Mouse (Mus musculus): ENCODE measurements at regions not wholly inside any gene's neighbourhood (a gene's known extent, or its start where the extent isn't known, plus 50 kb on each side); places are given as distances from the start of the nearest gene placed in this dataset.

GRCm38 (mm10) chr3:40453552-40453951 is 77.5 kb upstream of the Intu start:
- H3K36me3 ChIP-seq (ENCODE audit: control insufficient read depth, insufficient read depth, low read length) = no peaks in the 10 kb centered on the region
- H3K27ac ChIP-seq (ENCODE audit: insufficient read depth, low read length) = no peak overlapping the region
- no peak for DNase-seq (ENCODE audit: low read depth in 1 of 2, low spot score in 2 of 2)
- WGBS = 55% methylated on average over 4 of the region's 4 CpGs
- H3K27me3 ChIP-seq (ENCODE audit: control insufficient read depth, insufficient read depth, low read length) = no peaks in the 10 kb centered on the region
- H3K4me3 ChIP-seq (ENCODE audit: extremely low read depth, insufficient read depth, insufficient read length) = no peak overlapping the region
- TF ChIP-seq CTCF (IDR thresholded peaks at IDR 0.05; ENCODE audit: extremely low read depth, insufficient read depth, insufficient read length, insufficient replicate concordance) (no peak), POLR2A (IDR thresholded peaks at IDR 0.05; ENCODE audit: low read depth, low read length) (no peak)
- H3K4me1 ChIP-seq (ENCODE audit: control insufficient read depth, insufficient read depth, insufficient read length) = no peaks in the 10 kb centered on the region

DNA sequence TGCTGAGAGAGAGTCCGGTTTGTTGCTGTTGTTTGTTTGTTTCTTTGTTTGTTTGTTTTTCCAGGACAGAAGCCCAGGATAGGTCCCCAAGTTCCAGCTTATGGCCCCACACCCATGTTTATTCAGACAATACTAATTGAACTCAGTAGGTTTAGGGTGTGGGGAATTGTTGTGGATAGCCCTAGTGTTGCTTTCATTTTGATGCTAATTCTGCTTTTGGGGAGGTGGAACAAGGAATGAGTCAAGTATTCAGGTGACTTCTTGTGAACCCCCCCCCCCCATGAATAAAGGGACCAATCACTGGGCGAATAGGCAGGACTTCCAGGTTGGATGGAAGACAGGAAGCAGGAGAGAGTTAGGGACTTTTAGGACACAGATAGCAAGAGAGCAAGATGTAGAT is 75.0 kb upstream of the Intu start:
- WGBS = 86% methylated on average over 2 of the region's 2 CpGs
- H3K27me3 ChIP-seq (ENCODE audit: control insufficient read depth, insufficient read depth, low read length) = no peaks in the 10 kb centered on the region
- no peak for DNase-seq (ENCODE audit: low read depth in 1 of 2, low spot score in 2 of 2)
- H3K36me3 ChIP-seq (ENCODE audit: control insufficient read depth, insufficient read depth, low read length) = no peaks in the 10 kb centered on the region
- no peak for TF ChIP-seq CTCF (IDR thresholded peaks at IDR 0.05; ENCODE audit: extremely low read depth, insufficient read depth, insufficient read length, insufficient replicate concordance)
- no peak overlapping the region for H3K27ac ChIP-seq (ENCODE audit: insufficient read depth, low read length)
- H3K4me1 ChIP-seq (ENCODE audit: control insufficient read depth, insufficient read depth, insufficient read length) = no peaks in the 10 kb centered on the region
- H3K4me3 ChIP-seq (ENCODE audit: extremely low read depth, insufficient read depth, insufficient read length) = no peak overlapping the region

DNA sequence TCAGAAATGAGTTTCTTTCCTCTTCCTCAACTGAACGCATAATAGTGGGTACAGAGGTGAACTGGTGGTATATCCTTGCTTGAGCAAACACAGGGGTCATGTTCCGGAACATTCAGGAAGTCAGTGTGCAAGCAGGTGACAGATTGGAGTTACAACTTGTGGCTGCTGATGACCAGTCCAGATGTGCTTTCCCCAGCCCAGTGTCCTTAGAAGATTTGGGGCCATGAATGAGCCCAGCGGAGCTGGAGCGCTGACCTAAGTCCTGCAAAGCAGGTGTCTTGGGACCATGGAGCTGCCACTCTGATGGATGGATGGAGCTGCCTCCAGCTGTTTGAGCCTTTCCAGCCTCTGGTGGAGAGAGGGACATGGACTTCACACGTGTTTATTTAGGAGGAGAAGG is 72.6 kb upstream of the Intu start:
- no peak overlapping the region for H3K4me3 ChIP-seq (ENCODE audit: extremely low read depth, insufficient read depth, insufficient read length)
- no peak for DNase-seq (ENCODE audit: low read depth in 1 of 2, low spot score in 2 of 2)
- no peak for TF ChIP-seq POLR2A (IDR thresholded peaks at IDR 0.05; ENCODE audit: low read depth, low read length)
- TF ChIP-seq CTCF (IDR thresholded peaks at IDR 0.05; ENCODE audit: extremely low read depth, insufficient read depth, insufficient read length, insufficient replicate concordance) = no peak
- 84% methylated on average over 5 of the region's 5 CpGs for WGBS
- H3K36me3 ChIP-seq (ENCODE audit: control insufficient read depth, insufficient read depth, low read length) = no peaks in the 10 kb centered on the region
- H3K27me3 ChIP-seq (ENCODE audit: control insufficient read depth, insufficient read depth, low read length) = no peaks in the 10 kb centered on the region
- no peaks in the 10 kb centered on the region for H3K4me1 ChIP-seq (ENCODE audit: control insufficient read depth, insufficient read depth, insufficient read length)
- no peak overlapping the region for H3K27ac ChIP-seq (ENCODE audit: insufficient read depth, low read length)

- TF ChIP-seq CTCF (IDR thresholded peaks at IDR 0.05; ENCODE audit: extremely low read depth, insufficient read depth, insufficient read length, insufficient replicate concordance) (no peak), POLR2A (IDR thresholded peaks at IDR 0.05; ENCODE audit: low read depth, low read length) (no peak)
- H3K36me3 ChIP-seq (ENCODE audit: control insufficient read depth, insufficient read depth, low read length) = no peaks in the 10 kb centered on the region
- no peak overlapping the region for H3K27ac ChIP-seq (ENCODE audit: insufficient read depth, low read length)
- no peaks in the 10 kb centered on the region for H3K4me1 ChIP-seq (ENCODE audit: control insufficient read depth, insufficient read depth, insufficient read length)
- WGBS = 49% methylated on average over 5 of the region's 5 CpGs
- H3K27me3 ChIP-seq (ENCODE audit: control insufficient read depth, insufficient read depth, low read length) = no peaks in the 10 kb centered on the region
- no peak for DNase-seq (ENCODE audit: low read depth in 1 of 2, low spot score in 2 of 2)
- H3K4me3 ChIP-seq (ENCODE audit: extremely low read depth, insufficient read depth, insufficient read length) = no peak overlapping the region
Observed at GRCm38 (mm10) chr3:40463446-40463845, 67.6 kb upstream of the Intu start.

GRCm38 (mm10) chr3:40470101-40470500 is 61.0 kb upstream of the Intu start:
- Histone ChIP-seq H3K36me3 (ENCODE audit: control insufficient read depth, insufficient read depth, low read length) (no peaks in the 10 kb centered on the region), H3K4me3 (ENCODE audit: extremely low read depth, insufficient read depth, insufficient read length) (no peak overlapping the region), H3K4me1 (ENCODE audit: control insufficient read depth, insufficient read depth, insufficient read length) (no peaks in the 10 kb centered on the region), H3K27me3 (ENCODE audit: control insufficient read depth, insufficient read depth, low read length) (no peaks in the 10 kb centered on the region), H3K27ac (ENCODE audit: insufficient read depth, low read length) (no peak overlapping the region)
- no peak for DNase-seq (ENCODE audit: low read depth in 1 of 2, low spot score in 2 of 2)
- WGBS = 84% methylated on average over 6 of the region's 6 CpGs
- no peak for TF ChIP-seq POLR2A (IDR thresholded peaks at IDR 0.05; ENCODE audit: low read depth, low read length)
- no peak for TF ChIP-seq CTCF (IDR thresholded peaks at IDR 0.05; ENCODE audit: extremely low read depth, insufficient read depth, insufficient read length, insufficient replicate concordance)

- no peak overlapping the region for H3K4me3 ChIP-seq (ENCODE audit: extremely low read depth, insufficient read depth, insufficient read length)
- H3K4me1 ChIP-seq (ENCODE audit: control insufficient read depth, insufficient read depth, insufficient read length) = no peaks in the 10 kb centered on the region
- no peak overlapping the region for H3K27ac ChIP-seq (ENCODE audit: insufficient read depth, low read length)
- no peaks in the 10 kb centered on the region for H3K36me3 ChIP-seq (ENCODE audit: control insufficient read depth, insufficient read depth, low read length)
- 92% methylated on average over 6 of the region's 6 CpGs for WGBS
- TF ChIP-seq POLR2A (IDR thresholded peaks at IDR 0.05; ENCODE audit: low read depth, low read length) (no peak), CTCF (IDR thresholded peaks at IDR 0.05; ENCODE audit: extremely low read depth, insufficient read depth, insufficient read length, insufficient replicate concordance) (no peak)
- no peak for DNase-seq (ENCODE audit: low read depth in 1 of 2, low spot score in 2 of 2)
- no peaks in the 10 kb centered on the region for H3K27me3 ChIP-seq (ENCODE audit: control insufficient read depth, insufficient read depth, low read length)
Observed at GRCm38 (mm10) chr3:40472766-40473165, 58.3 kb upstream of the Intu start.

DNA sequence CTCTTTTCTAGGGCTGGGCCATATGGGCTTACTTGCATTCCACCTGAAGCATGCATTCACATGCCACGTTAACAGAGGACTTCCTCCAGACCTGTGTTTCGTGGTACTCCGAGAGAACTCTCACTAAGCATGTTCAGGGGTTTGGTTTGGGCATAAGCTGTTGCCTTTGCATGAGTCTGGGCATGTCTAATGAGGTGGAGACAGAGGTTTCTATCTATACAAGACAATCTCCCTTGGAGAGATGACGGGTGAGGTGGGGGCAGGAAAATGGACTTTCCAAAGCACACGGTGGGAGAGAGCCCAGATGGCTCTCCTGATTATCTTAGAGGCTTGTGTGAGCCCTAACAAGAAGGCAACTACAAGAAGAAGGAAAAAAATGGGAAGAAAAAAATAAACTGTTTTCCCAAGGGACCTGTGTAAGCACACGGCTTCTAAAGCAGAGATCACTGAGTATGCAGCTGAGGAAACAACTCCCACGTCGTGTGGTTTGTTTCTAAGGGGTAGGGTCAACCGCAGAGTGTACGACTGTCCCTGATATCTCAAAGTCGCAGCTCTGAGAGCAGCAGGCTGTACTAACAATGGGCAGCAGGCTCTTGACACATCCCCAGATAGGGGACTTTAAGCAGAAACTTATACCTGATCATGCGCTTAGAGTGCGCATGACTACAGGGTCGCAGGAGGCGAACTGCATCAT is 50.7 kb upstream of the Intu start:
- no peaks in the 10 kb centered on the region for H3K27me3 ChIP-seq (ENCODE audit: control insufficient read depth, insufficient read depth, low read length)
- no peaks in the 10 kb centered on the region for H3K4me1 ChIP-seq (ENCODE audit: control insufficient read depth, insufficient read depth, insufficient read length)
- no peak for DNase-seq (ENCODE audit: low read depth in 1 of 2, low spot score in 2 of 2)
- H3K27ac ChIP-seq (ENCODE audit: insufficient read depth, low read length) = no peak overlapping the region
- TF ChIP-seq CTCF (IDR thresholded peaks at IDR 0.05; ENCODE audit: extremely low read depth, insufficient read depth, insufficient read length, insufficient replicate concordance) (no peak), POLR2A (IDR thresholded peaks at IDR 0.05; ENCODE audit: low read depth, low read length) (no peak)
- H3K36me3 ChIP-seq (ENCODE audit: control insufficient read depth, insufficient read depth, low read length) = no peaks in the 10 kb centered on the region
- no peak overlapping the region for H3K4me3 ChIP-seq (ENCODE audit: extremely low read depth, insufficient read depth, insufficient read length)
- WGBS = 37% methylated on average over 15 of the region's 15 CpGs

All from spleen, adult 2 months (tissue).